Mouse (Mus musculus) stomach, postnatal 0 days (tissue): ENCODE measurements at regions not wholly inside any gene's neighbourhood (a gene's known extent, or its start where the extent isn't known, plus 50 kb on each side); places are given as distances from the start of the nearest gene placed in this dataset.

ENCODE experiments used
- CTCF ChIP-seq: IDR thresholded peaks from 2 replicates; pipeline ENCODE4 v1.5.1; 2016; ENCODE audit warnings: antibody characterized with exemption, low read depth, mild to moderate bottlenecking, moderate library complexity
- EP300 ChIP-seq: optimal IDR thresholded peaks from 2 replicates; pipeline ENCODE3; 2016; ENCODE audit warnings: antibody characterized with exemption

- TF ChIP-seq EP300 (no peak), CTCF (no peak)
Observed at GRCm38 (mm10) chrX:10647332-10647731, 67.5 kb upstream of the Mid1ip1 start.
